Mouse (Mus musculus) 3134 (cell line): Measurements from ENCODE around the gene Col18a1.
"Not testable (repeated sequence)": the region's sequence is repeated elsewhere in the genome, so short reads cannot be mapped to it uniquely, and the experiment has no call there.

ENCODE experiments used
- DNase-seq: peaks from one replicate; pipeline ENCODE4 v3.0.0-alpha.2; 2011; ENCODE audit warnings: low spot score; ENCODE audit not compliant: insufficient read length; ENCODE audit errors: extremely low read depth

Gene Col18a1

DNA sequence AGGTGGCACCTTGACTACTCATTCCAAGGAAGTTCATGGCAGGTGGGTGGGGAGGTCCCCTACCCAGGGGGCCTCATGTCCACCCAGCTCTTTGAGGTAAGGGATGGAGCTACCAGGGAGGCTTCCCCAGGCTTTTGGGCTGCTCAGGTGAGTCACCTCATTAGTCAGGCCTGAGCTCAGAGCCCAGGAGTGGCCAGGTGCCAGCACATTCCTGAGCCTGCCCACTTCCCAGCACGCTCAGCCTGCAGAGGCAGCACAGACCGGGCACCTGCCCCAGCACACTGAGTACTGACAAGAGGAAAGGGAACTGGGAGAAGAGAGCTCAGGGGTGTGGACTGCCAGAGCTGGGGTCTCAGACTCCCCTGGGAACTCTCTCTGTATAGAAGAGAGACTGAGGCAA is 24.0 kb downstream of the Col18a1 start:
- DNase-seq = peak; percentile 80

DNA sequence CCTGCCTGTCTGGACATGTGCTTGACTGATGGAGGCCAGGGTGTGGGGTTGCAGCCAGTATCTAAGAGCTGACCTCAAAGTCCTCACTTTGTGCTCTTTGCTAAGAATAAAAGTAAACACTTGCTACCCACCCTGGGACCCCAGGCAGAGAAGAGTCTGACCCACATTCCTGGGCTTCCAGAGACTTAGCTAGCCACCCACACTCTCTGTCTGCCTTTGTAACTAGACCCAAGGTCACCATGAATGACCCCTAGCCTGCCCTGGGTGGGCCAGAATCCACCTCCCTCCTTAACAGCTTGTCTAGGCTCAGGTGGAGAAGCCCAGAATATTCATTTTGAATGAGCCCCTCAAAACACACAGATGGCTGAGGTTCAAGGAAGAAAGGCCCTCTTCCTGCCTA is 28.0 kb downstream of the Col18a1 start:
- DNase-seq = no peak

DNA sequence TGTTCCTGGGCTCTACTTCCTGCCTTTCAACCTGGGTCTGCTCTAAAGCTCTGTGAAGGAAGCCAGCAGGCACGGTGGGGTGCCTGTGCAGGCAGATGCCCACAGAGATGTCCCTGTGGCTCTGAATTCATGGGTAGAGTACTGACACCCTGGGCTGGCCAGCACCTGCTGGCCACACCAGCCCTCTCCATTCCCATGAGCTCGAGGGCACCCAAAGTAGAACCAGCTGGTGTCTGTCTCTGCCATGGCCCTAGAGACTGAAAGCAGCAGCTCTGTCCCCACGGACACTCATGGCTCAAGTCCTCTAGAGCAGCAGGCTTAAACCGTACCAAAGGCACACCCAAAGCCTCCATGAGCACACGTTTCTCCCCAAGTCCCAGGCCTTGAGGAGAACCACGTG is 30.1 kb downstream of the Col18a1 start:
- no peak for DNase-seq

DNA sequence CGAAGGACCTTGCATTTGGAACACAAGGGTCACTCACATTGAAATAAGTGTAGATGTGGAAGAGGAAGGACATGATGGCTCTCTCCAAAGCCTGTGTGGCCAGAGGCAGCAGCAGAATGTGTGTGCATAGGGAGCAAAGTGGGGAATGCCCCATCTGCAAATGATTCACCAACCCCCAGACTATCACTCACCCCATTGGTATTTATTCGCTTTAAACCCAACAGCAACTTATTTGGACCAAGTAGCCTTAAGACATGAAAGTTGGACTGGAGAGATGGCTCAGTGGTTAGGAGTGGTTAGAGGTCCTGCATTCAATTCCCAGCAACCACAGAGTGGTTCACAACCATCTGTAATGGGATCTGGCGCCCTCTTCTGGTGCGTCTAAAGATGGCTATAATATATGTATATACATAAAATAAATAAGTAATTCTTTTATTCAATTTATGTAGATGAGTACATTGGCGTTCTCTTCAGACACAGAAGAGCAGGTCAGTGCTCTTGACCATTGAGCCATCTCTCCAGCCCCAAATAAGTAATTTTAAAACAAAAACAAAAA is 31.0 kb downstream of the Col18a1 start:
- peak; percentile 61 for DNase-seq

DNA sequence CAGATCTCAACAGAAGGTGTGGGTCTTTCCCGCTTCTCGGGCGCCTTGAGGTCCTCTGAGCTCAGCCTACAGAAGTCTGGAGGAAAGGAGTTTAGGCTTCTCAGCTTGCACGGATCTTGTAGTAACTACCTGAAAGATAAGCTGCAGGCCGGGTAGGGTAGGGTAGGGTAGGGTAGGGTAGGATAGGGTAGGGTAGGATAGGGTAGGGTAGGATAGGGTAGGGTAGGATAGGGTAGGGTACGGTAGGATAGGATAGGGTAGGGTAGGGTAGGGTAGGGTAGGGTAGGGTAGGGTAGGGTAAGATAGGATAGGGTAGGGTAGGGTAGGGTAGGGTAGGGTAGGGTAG is 31.6 kb downstream of the Col18a1 start:
- DNase-seq = not testable (repeated sequence)

DNA sequence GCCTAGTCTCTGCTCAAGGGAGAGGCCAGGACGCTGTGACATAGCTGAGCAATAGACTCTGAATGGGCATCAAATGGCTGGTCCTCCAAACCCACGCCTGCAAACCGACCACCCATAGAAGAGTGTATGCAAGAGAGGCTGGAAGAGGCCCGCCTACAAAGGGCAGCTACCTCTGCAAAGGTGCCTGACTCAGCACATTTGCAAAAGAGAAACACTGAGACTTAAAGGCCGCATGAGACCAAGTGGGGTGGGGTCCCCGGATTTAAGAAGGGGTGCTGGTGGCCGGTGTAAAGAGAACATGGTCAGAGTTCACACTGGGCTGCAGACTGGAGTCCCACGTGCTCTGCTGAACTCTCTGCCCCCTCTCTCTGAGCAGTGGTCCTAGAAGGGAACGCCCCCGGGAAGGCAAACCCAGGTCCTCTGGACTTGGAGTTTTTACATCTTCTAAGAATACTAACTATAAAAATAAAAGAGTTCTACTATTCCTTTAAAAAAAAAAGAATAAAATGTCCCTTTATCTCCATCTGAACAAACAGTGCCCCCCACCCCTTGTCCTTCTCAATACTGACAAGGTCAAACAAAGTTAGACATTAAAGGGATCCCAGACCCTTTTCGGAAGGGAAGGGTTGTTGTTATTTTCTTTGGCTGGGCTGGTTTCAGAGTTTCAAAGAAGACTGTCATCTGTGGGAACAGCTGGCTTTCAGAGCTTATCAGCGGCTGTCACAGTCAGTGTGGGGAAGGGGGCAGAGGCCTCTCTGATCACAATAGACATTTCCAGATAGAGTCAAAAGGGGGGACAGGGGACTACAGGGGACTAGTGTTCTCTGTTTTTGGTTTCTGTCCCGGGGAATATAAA is 32.2 kb downstream of the Col18a1 start:
- DNase-seq = no peak

DNA sequence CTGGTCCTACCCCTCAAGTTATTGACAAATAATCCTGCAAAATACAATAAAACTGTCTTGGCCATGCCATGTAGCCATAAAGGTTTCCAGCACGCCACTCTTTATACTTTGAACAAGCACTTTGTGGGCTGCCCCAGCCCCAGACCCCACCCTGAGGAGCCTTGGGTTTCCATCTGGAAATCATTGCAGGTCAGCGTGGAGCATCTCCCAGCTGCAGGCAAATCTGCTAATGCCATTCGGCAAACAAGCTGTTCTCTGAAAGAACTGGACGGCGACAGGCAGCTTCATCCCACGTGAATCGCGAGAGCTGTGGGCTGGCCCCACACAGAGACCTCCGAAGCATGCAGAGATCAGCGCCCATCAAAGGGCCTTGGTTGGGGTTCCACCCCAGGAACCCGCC is 34.2 kb downstream of the Col18a1 start:
- no peak for DNase-seq

DNA sequence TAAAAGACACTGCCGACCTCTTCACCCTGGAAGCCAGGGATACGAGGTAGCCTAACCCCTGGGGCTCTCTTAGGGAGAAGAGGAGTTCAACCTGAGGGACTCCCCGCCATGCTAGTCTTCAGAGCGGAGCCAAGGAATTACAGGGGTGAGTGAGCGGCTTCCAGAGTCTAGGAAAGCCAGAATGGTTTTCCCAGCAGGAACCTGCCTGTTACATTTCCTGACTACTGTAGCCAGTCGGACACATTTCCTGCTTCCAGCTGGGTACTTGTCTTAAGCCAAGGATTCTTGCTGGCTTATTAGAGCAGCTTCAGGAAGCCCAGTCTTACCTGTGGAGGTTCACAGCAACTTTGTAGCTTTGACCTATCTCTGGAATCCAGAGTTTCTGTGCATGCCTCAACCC is 34.8 kb downstream of the Col18a1 start:
- no peak for DNase-seq

DNA sequence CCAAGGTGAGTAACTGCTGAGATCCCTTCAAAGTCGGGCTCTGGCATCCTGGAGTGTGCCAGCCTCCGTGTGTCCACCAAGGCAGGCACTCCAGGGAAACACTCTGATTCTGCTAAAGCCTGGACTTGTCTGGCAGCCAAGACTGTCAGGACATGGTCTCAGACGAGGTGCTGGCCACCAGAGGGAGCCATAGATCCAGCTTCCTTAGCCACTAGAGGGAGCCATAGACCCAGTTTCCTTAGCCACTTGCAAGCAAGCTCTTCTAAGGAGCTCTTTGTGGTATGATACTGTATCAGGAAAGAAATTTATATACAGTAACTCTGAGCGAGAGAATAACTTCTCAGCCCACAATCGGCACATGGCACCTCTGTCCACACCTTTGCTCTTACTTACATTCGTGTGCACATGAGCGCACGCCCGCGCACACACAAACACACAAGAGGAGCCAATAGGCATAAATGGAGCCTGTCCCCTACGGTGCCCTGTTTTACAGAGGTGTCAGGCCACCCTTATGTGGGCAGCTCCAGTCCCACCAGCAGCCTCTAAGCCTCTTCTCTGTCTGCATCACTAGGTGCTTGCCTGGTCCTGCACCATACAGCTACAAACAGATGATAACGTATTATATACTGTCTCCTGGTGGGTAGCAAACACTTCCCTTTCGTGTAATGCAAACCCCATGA is 35.6 kb downstream of the Col18a1 start:
- peak; percentile 86 for DNase-seq

DNA sequence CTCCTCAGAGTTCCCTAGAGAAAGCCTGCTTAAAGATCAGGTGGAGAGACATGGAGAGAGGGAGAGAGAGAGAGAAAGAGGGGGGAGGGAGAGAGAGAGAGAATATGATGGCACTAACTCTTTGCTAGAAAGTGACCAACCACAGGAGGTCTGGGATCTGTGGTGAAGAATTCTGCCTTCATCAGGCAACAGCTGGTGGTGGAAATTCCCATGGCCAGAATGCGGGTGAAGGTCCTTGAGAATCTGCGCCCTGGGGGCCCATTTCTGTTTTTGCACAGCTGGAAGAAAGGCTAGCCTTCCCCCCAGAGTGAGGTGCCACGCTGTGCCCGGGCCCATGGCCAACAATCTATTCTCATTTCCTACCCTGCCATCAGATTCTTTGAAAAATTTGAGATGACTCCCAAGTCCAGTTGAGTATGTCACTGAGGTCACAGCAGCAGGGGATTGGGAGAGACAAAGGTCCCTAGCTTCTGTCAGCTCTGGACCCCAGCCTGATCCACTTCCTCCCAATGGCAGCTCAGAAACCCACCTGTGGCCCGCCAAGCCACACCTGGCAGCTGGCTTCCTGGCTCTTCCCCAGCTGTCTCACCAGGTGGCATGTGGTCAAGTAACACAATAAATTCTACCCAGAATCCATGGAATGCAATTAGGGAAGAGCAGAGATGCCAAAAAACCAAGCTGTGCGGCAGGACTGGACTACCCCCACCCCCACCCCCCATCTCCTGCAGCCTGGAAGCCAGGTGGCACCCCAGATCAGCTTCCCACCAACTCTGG is 36.5 kb downstream of the Col18a1 start:
- DNase-seq = peak; percentile 83

DNA sequence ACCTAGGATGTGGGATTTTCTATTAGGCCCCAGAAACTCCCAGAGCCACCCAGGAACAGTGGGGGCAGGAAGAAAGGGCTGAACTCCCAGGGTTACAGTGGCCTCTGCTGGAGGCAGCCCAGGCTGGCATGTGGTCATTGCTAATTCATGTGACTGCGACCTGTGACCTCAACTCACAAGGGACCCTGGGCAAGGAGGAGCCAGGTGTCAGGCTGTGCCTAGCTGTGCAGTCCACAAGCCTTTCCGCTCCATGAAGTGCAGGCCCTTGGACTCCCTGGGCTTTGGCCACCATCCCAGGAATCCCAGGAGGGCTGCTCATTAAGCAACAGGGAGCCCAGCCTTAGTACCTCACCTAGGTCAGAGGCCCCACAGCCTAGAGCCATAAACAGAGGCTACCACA is 38.4 kb downstream of the Col18a1 start:
- peak; percentile 79 for DNase-seq

DNA sequence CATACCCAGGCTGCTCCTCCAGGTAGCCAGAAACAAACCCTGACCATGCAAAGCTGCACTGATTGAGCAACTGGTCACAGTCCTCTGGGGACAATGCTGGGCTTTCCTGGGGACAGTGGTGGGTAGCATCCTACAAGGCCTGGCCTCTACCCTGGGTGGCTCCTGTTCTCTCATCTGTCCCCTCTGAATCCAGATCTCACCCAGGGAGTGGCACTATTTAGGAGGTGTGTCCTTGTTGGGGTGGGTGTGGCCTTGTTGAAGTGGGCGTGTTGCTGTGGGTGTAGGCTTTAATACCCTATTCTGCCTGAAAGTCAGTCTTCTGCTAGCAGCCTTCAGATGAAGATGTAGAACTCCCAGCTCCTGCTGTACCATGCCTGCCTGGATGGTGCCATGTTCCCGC is 39.8 kb downstream of the Col18a1 start:
- DNase-seq = no peak

DNA sequence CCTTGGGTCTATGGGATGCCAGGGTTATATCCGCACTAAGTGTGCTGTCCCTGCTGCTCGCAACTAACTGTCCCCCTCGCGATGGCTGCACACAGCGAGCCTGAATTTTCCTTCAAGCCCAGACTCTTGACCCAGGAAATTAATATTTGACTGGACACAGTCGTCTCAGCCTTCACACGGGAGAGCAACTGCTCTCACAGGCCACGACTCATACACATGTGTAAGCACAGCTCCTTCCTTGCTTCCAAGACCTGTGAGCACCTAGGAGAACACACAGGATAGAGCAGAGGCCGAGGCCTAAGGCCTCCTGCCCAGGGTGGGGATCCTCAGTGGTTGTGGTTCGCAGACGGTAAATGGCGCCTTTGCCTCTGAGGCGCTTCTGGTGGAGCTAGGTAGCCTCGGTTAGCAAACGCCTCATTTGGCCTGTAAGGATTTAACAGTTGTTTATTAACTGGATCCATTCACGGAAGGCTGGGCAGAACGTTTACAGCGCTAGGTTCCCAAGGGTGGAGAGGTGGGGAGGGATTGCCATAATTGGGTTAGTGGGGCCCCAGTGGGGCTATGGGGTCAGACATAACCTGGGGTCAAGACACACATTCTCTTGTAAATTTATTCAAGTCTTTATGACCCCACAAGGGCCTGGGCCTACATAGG is 41.1 kb downstream of the Col18a1 start:
- no peak for DNase-seq

DNA sequence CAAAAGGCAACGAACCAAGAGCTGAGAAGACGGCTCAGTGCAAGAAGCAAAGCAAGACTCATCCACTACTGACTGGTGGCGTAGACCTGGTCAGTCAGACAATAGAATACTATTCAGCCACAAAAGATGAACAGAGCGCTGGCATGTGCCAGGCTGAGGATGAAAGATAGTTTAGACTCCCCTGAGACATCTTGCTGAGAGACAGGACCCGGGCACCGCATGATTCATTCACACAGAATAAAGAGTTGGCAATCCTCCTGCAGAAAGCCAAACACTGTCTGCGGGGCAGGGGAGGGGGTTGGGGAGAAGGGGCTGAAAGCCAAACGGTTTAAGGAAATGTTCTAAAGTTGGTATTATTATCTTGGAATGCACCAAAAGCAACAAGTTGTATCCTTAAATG is 42.4 kb downstream of the Col18a1 start:
- no peak for DNase-seq

DNA sequence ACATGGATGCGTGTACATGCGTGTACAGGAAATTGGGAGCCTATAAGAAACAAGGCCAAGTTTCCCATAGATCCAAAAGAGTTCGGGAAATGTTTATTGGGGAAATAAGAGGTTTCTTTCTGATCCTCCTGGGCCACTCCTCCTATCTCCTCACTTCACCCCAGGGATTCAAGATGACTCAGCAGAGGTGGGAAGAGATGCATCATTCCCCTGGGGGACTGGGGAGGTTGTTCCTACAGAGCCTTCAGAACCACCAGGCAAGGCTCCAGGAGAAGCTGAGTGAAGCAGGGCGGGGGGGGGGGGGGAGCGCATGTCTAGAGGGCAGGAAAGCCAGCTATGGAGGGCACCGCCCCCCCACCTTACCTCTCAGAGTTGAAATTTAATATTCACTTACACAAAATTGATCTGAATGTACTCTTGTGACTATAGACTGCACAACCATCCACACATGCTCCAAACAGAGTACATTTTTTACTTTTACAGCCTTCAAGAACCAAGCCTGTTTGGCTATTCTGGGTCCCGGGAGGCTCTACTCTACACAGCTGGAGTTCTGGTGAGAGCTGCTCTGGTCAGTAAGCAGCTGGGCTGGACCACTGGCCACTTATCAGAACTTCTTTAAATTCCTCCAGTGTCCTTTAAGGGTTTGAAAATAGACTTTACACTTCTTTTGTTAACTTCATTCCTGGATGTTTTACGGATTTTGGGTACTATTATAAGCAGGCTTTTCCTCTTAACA is 44.9 kb downstream of the Col18a1 start:
- DNase-seq = peak; percentile 68

DNA sequence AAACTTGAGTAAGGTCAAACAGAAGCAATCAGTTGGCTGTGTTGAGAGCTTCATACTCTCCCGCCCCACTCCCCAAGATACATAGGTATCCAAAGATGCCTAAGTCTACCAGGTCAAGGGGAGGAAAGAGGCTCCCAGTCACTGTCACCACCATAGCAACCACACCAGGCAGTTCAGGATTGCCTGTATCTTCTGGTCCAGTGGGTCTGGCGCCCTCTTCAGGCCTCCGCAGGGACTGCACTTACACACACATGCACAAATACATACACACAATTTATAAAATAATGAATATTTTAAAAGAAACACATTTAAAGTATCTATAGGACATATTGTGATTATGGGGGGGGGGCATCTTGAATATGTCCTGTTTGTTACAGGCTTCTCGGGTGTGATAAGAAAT is 45.8 kb downstream of the Col18a1 start:
- no peak for DNase-seq

DNA sequence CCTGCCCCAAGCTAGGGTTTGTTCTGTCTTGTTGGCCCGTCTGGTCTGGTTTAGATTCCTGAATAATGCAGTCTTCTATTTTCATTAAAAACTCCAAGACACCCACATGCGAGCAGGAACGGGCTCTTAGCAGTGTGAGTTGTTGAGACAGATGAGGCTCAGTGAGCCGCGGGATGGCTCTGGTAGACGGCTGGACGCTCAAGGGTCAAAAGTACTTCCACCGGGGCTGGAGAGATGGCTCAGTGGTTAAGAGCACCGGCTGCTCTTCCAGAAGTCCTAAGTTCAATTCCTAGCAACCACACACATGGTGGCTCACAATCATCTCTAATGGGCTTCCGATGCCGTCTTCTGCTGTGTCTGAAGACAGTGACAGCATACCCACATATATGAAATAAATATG is 46.9 kb downstream of the Col18a1 start:
- DNase-seq = no peak

DNA sequence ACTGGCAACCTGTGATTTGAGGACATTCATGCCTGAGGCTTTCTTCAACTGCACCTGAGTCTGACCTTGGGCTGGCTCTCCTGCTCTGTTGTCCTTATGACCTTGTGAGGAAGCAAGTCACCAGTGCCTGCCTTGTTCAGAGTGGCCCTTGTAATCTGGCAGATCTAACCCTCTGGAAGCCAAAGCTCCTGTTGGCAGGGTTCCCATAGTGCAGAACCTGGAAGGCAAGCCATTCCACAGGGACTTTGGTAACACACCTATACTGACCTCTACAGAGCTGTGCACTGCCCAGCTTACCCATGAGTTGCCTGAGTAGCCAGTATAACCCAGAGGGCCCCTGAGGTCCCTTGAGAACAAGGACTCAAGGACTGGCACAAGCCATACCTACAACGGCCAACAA is 48.0 kb downstream of the Col18a1 start:
- DNase-seq = no peak

DNA sequence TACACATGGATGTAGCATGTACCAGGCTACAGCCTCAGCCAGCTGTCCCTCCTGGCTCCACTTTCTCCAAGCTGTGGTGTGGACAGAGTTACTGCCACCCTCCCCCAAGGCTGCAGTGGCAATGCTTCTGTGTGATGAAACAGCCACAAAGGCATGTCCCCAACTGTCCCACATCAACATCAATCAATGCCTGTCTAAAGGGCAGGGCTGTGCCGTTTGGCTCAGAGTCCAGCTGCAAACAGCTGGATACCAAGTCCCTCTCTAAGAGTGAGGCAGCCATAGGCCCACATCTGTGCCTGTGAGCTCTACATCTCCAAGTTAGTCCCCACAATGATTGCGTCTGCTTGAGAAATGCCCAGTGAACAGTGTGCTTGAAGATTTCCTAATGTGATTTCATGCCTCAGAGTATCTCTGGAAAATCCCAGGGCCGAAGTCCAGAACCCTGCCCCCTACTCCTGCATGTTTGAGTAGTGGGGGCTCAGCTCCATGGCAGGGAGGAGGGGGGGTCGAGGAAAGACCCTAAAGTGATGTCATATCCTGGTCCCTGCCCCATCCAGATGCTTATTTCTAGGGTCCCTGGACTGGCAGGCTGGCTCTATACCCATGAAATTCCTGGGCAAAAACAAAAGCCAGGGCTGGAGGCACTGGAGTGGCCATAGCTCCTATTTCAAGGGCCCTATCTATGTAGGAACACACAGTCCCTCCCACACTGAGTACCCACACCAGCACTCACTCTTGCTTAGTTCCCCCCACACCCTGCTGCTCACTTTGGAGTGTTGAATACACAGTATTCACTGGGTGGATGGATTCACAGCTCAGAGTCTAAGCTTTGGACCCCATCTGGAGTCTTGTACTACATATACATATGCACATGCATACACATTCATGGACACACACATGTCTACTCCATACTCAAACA is 49.6 kb downstream of the Col18a1 start:
- peak; percentile 45 for DNase-seq
